Mouse (Mus musculus) liver, adult 10 weeks (tissue): ENCODE measurements around the gene Zfp229. TPM values are rescaled to one million over a fixed set of nuclear protein-coding genes. Genes with fewer than 3 reads are reported as not detected.

Source experiments
- polyA plus RNA-seq: library from polyadenylated mRNA; stranded (reverse); fragments of 350-450 nt; fragmentation: Illumina TruSeq; extraction: RNeasy Lipid Tissue Mini Kit (QIAGEN cat#74804); gene quantifications from one replicate; pipeline ENCODE4 v1.2.3, GENCODE M21; 2014; ENCODE audit warnings: low read depth, low replicate concordance

The Zfp229 gene
- polyA plus RNA-seq = 11.3 TPM

DNA sequence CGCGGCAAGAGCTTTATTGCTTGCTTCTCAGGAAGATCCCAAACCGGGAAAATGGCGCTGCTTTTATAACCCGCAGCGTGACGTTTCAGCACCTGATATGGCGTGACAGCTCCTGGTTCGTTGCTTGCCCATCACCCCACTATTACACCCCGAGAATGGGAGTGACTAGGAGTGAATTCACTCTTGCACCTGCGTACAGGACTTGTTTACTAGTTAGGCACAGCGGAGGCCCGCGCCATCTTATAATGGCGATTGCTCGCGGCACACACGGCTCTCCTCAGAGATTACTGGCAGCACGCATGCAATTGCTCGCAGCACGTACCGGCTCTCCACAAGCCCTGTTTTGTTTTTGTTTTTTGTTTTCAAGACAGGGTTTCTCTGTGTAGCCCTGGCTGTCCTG is at the start of gene Zfp229:
TSS of gene Zfp229 (plus strand) at position 301 of the 400 bp plus-strand sequence.

DNA sequence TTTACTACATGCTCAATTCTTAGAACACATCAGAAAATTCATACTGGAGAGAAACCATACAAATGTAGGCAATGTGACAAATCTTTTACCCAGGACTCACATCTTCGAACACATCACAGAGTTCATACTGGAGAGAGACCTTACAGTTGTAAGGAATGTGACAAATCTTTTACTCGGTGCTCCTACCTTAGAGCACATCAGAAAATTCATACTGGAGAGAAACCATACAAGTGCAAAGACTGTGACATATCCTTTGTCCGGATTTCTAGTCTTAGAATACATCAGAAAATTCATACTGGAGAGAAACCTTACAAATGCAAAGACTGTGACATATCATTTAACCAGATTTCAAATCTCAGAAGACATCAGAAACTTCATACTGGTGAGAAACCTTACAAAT is 39.0 kb upstream of the Zfp229 start, which contains the start of gene Gm10226:
TSS of gene Gm10226 (plus strand) at position 301 of the 400 bp plus-strand sequence.

DNA sequence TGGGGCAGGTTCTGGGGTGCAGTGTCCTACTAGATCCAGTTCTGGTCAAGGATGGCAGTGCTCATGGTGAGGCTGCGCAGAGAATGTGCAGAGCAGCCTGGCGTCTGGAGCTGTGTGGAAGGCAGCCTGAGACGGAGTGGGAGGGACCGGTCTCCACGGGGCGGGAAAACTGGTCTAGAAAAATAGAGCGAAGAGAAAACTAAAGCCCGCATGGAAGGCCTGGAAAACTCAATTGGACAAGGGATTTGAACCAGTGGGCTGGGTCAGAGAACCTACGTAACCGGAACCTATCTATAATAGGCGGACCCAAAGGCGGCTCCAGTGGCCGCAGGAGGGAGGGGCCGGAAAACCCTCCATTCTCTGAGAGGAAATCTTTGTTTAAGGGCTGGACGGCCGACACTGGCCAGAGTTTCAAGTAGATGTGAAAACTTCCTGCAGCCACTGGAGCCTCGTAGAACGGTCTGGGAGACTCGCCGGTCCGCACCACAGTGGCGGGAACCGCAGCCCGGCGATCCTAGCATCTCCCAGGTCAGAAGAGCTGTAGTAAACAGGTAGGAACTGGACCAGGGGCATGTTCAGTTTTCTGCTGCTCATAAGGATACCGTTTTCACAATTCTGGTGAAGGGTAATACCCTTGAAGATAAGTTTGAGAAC is 23.1 kb upstream of the Zfp229 start, which contains the start of gene Zfp760:
TSS of gene Zfp760 (plus strand) at position 399 of the 654 bp plus-strand sequence.

Other genes starting within 250 kb of the Zfp229 start
- gene Zfp53, start 241.8 kb upstream of the Zfp229 start, polyA plus RNA-seq = 14.6 TPM
- gene Zfp52, start 195.3 kb upstream of the Zfp229 start, polyA plus RNA-seq = 1.9 TPM
- 10.2 TPM for gene Zfp948, start 163.8 kb upstream of the Zfp229 start, polyA plus RNA-seq
- gene Zfp983, start 80.2 kb upstream of the Zfp229 start, polyA plus RNA-seq = 19.8 TPM
- gene Gm10226, start 38.9 kb upstream of the Zfp229 start, polyA plus RNA-seq = 11.3 TPM
- gene Zfp760, start 23.1 kb upstream of the Zfp229 start, polyA plus RNA-seq = 11.1 TPM
- 10.8 TPM for gene Zfp820, start 115.0 kb downstream of the Zfp229 start, polyA plus RNA-seq
- gene Zfp995, start 179.1 kb downstream of the Zfp229 start, polyA plus RNA-seq = 14.3 TPM
- 36.1 TPM for gene Zfp942, start 231.7 kb downstream of the Zfp229 start, polyA plus RNA-seq
- gene Zfp943, start 231.8 kb downstream of the Zfp229 start, polyA plus RNA-seq = 45.1 TPM